Comparison of ENCODE assay signal across 1 mouse cellular context in genomic region chr19:7315587-7315984, GRCm38 (mm10).
TF ChIP-seq lines count a peak whose summit lies in the region.

No protein-coding gene starts in this region.

TF ChIP-seq in MEL, 35 proteins besides CTCF, POLR2A, EP300 and RAD21 (continued from another document):
- no peak for TF ChIP-seq ZKSCAN1 (IDR thresholded peaks at IDR 0.05; ENCODE audit: low read depth, low read length)
- TF ChIP-seq USF2 (IDR thresholded peaks at IDR 0.05; ENCODE audit: borderline replicate concordance in 1 of 2, insufficient read depth in 1 of 2, low read depth in 1 of 2, low read length in 2 of 2) = no peak
- TF ChIP-seq MAZ (IDR thresholded peaks at IDR 0.05; ENCODE audit: low read depth, low read length) = no peak
- TF ChIP-seq ZNF384 (IDR thresholded peaks at IDR 0.05; ENCODE audit: low read depth, low read length) = peak; percentile 73
- TF ChIP-seq E2F4 (IDR thresholded peaks at IDR 0.05; ENCODE audit: borderline replicate concordance, low read depth, low read length) = no peak
- TF ChIP-seq RCOR1 (IDR thresholded peaks at IDR 0.05; ENCODE audit: low read depth, low read length) = peak; percentile 96
- TF ChIP-seq MEF2A (IDR thresholded peaks at IDR 0.05; ENCODE audit: extremely low read depth, insufficient replicate concordance, low read depth, low read length, poor library complexity, severe bottlenecking) = no peak
- no peak for TF ChIP-seq BHLHE40 (IDR thresholded peaks at IDR 0.05; ENCODE audit: borderline replicate concordance, low read depth, low read length)
- TF ChIP-seq GATA1 (IDR thresholded peaks at IDR 0.05; ENCODE audit: low read depth, low read length) = peak; percentile 85
- peak; percentile 76 for TF ChIP-seq TCF12 (IDR thresholded peaks at IDR 0.05; ENCODE audit: low read depth, low read length)
- TF ChIP-seq POLR2AphosphoS5 (IDR thresholded peaks at IDR 0.05; ENCODE audit: borderline replicate concordance, low read depth, low read length) = no peak
- TF ChIP-seq KAT2A (conservative IDR thresholded peaks at IDR 0.05; ENCODE audit: low read depth, low read length) = no peak
- TF ChIP-seq TAL1 (IDR thresholded peaks at IDR 0.05; ENCODE audit: low read length) = peak; percentile 44
TF ChIP-seq in MEL: peak in this region for 7.
